Mouse (Mus musculus): ENCODE data around the gene 1700029I15Rik. TPM values are rescaled to one million over a fixed set of nuclear protein-coding genes. Genes with fewer than 3 reads are reported as not detected.

The 1700029I15Rik gene
- polyA plus RNA-seq, 1 experiment from 2014 or later, result 1.5 TPM

DNA sequence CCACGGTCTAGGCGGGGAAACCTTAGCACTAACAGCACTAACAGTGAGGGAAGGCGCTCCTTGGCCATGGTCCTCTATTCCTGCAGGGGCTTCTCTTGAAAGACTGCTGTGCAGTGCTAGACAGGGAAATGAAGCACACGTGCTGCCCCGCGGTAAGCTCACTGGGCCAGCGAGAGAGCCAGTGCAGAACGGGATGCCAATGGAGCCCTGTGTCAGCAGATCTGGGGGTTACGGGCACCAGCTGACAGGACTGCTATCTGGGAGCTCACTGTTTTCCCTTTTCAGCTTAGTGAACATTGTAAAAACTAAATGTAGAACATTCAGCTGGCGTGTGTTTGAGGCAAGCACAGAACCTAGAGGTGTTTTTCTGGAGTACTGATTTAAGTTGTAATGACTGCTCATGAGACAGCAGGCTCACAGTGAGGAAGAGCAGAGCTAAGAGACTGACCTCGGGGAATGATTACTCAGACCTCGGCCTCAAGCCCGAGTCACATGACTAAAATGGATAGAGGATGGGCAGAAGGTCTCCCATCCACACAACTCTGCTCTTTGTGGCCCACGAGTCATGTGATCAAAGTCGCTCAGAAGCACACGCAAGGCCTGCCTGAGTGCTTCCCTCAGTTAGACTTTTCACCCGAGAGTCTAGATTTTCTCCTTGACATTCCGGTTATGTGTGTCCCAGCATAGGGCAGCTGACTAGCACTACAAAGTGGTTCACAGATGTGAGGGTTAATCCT lies 26.1 kb downstream of the 1700029I15Rik start:
- no peak overlapping the region for H3K4me3 ChIP-seq (ENCODE audit: control insufficient read depth in 1 of 2, insufficient read depth in 1 of 2, low read depth in 1 of 2, low read length in 2 of 2)
- no peak overlapping the region for H3K4me2 ChIP-seq (ENCODE audit: low read length)
- H3K4me1 ChIP-seq (ENCODE audit: control insufficient read depth in 2 of 2, insufficient read depth in 2 of 2, low read length in 2 of 2), result no peaks in the 10 kb centered on the region
- no peak overlapping the region for H3K27ac ChIP-seq (replicated peaks in 1 of 2; ENCODE audit: control insufficient read depth in 1 of 2, insufficient read depth in 1 of 2, low read depth in 2 of 2, low read length in 2 of 2)
- no peaks in the 10 kb centered on the region for H3K27me3 ChIP-seq (ENCODE audit: control insufficient read depth, insufficient read depth, low read length)
- no peak overlapping the region for H3K9ac ChIP-seq (ENCODE audit: low read length)
- peaks cover 89% of the 10 kb centered on the region for H3K36me3 ChIP-seq (ENCODE audit: control insufficient read depth, insufficient read depth, low read length)
- 87% methylated on average over 18 of the region's 18 CpGs for WGBS
- H3K9me3 ChIP-seq (ENCODE audit: control insufficient read depth, low read length), result no peaks in the 10 kb centered on the region
- no peak for ATAC-seq (ENCODE audit: insufficient number of reproducible peaks, insufficient read depth, low FRiP score, low read depth)

DNA sequence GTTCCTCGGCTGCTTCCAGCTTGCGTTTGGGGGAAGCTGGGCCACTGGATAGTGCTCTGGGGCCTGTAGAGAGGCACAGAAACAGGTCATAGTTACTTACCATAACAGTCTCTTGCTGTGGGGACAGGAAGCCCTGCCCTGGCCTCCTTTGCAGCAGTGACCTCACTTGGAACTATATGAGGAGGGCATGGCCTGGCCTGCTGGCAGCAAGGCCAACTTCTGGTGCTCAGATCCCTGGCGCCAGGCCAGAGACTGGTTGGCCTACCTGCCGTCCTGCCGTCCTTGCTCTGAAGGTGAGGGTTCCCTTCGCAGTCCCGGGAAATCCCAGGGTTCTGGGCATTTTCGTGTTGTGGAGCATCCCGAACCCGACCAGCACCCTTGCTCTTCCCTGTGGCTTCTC lies 29.4 kb downstream of the 1700029I15Rik start:
- WGBS, result 89% methylated on average over 10 of the region's 10 CpGs
- H3K36me3 ChIP-seq (ENCODE audit: control insufficient read depth, insufficient read depth, low read length), result peaks cover 99% of the 10 kb centered on the region
- H3K4me1 ChIP-seq (ENCODE audit: control insufficient read depth in 2 of 2, insufficient read depth in 2 of 2, low read length in 2 of 2), result no peaks in the 10 kb centered on the region
- no peak overlapping the region for H3K4me3 ChIP-seq (ENCODE audit: control insufficient read depth in 1 of 2, insufficient read depth in 1 of 2, low read depth in 1 of 2, low read length in 2 of 2)
- ATAC-seq (ENCODE audit: insufficient number of reproducible peaks, insufficient read depth, low FRiP score, low read depth), result no peak
- H3K27ac ChIP-seq (replicated peaks in 1 of 2; ENCODE audit: control insufficient read depth in 1 of 2, insufficient read depth in 1 of 2, low read depth in 2 of 2, low read length in 2 of 2), result no peak overlapping the region
- no peaks in the 10 kb centered on the region for H3K27me3 ChIP-seq (ENCODE audit: control insufficient read depth, insufficient read depth, low read length)
- no peaks in the 10 kb centered on the region for H3K9me3 ChIP-seq (ENCODE audit: control insufficient read depth, low read length)
- no peak overlapping the region for H3K9ac ChIP-seq (ENCODE audit: low read length)
- no peak overlapping the region for H3K4me2 ChIP-seq (ENCODE audit: low read length)

DNA sequence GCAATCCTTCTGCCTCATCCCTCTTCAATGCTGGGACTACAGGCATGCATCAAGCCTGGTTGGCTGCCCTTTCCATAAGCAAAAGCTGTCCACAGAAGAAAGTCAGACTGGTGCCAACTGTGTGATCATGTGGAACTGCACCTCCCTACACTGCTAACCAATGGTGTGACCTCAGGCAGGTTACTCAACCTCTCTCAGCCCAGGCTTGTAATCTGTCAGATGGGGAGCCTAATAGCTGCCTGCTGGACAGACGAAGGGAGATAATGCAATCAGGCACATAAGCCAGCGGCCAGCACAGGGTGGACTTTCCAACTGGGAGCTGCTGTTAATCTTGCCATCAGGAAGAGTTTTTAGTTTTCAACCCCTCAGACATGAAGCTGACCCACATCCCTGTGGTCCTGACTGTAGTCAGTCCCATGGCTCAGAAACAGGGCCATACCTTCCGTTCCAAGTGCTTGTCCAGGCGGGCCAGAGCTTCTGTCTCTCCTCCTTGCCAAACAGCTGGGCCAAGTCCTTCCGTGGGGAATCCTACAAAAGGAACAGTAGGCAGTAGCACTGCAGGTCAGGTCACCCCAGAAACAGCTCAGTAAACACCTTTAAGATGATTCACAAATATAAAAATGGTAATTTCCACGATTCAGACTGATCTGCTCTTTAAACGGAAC lies 39.5 kb downstream of the 1700029I15Rik start:
- Histone ChIP-seq H3K27ac (replicated peaks in 1 of 2; ENCODE audit: control insufficient read depth in 1 of 2, insufficient read depth in 1 of 2, low read depth in 2 of 2, low read length in 2 of 2) (no peak overlapping the region), H3K9me3 (ENCODE audit: control insufficient read depth, low read length) (no peaks in the 10 kb centered on the region), H3K27me3 (ENCODE audit: control insufficient read depth, insufficient read depth, low read length) (no peaks in the 10 kb centered on the region), H3K4me2 (ENCODE audit: low read length) (no peak overlapping the region), H3K9ac (ENCODE audit: low read length) (no peak overlapping the region), H3K36me3 (ENCODE audit: control insufficient read depth, insufficient read depth, low read length) (peaks cover 64% of the 10 kb centered on the region), H3K4me3 (ENCODE audit: control insufficient read depth in 1 of 2, insufficient read depth in 1 of 2, low read depth in 1 of 2, low read length in 2 of 2) (no peak overlapping the region), H3K4me1 (ENCODE audit: control insufficient read depth in 2 of 2, insufficient read depth in 2 of 2, low read length in 2 of 2) (peaks cover 26 to 35% of the 10 kb centered on the region in 2 experiments)
- whole genome bisulfite sequencing, result 89% methylated on average over 7 of the region's 7 CpGs
- ATAC-seq (ENCODE audit: insufficient number of reproducible peaks, insufficient read depth, low FRiP score, low read depth), result no peak

DNA sequence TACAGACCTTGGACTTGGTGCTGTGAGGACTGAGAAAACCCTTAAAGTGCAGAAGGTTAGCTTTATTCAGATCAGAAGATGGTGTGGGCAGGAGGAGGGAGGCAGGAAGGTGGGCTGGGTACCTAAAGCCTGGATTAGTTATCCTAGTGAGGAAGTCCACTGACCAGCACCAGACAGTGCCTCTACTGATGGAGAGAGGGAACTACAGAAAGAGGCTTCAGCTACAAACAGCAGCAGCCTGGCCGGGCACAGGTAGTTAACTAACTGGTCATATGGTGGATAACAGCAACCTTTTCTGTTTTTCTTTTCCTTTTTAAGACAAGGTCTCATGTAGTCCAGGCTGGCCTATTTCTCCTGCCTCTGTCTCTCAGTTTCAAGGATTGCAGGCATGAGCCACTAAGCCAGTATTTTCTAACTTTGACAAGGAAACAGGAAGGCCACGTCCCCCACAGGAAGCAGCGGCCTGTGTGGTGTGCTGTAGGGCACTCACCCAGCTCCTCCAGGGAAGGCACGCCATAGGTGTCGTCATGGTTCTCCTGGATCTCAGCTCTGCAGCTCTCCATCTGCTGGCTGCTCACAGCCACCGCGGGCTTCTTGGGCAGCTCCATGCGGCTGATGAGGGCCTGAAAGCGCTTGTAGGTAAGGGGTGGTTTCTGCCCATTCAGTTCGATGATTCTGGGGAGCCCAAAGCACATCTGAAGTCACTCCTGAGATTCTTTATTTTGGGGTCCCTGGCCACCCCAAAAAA lies 40.2 kb downstream of the 1700029I15Rik start:
- ATAC-seq (ENCODE audit: insufficient number of reproducible peaks, insufficient read depth, low FRiP score, low read depth), result no peak
- H3K36me3 ChIP-seq (ENCODE audit: control insufficient read depth, insufficient read depth, low read length), result peaks cover 58% of the 10 kb centered on the region
- H3K9ac ChIP-seq (ENCODE audit: low read length), result no peak overlapping the region
- H3K27me3 ChIP-seq (ENCODE audit: control insufficient read depth, insufficient read depth, low read length), result no peaks in the 10 kb centered on the region
- H3K4me3 ChIP-seq (ENCODE audit: control insufficient read depth in 1 of 2, insufficient read depth in 1 of 2, low read depth in 1 of 2, low read length in 2 of 2), result no peak overlapping the region
- 63% methylated on average over 10 of the region's 10 CpGs for WGBS
- no peaks in the 10 kb centered on the region for H3K9me3 ChIP-seq (ENCODE audit: control insufficient read depth, low read length)
- no peak overlapping the region for H3K4me2 ChIP-seq (ENCODE audit: low read length)
- peaks cover 26 to 41% of the 10 kb centered on the region in 2 experiments for H3K4me1 ChIP-seq (ENCODE audit: control insufficient read depth in 2 of 2, insufficient read depth in 2 of 2, low read length in 2 of 2)
- H3K27ac ChIP-seq (replicated peaks in 1 of 2; ENCODE audit: control insufficient read depth in 1 of 2, insufficient read depth in 1 of 2, low read depth in 2 of 2, low read length in 2 of 2), result peak overlapping the region in 1 of 2 experiments; percentile 90; a peak in 2 of 4 replicates

DNA sequence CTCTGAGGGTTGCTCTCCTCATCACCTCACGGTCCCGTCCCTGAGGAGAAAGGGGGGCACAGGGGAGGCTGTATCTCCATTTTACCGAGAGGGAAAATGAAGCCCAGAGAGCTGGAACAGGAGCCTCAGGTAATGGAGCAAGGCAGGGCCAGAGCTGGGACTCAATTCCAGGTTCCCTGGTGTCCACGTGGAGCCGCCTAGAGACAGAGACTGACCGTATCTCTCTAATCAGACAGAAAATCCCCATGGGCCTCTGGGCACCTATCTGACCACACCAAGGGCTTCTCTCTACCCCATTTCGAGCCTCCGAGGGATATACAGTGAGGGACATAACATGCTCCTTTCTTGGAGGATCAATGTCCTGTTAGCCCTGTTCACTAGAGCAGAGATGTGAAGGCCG lies 40.8 kb downstream of the 1700029I15Rik start:
- Histone ChIP-seq H3K4me3 (ENCODE audit: control insufficient read depth in 1 of 2, insufficient read depth in 1 of 2, low read depth in 1 of 2, low read length in 2 of 2) (no peak overlapping the region), H3K9ac (ENCODE audit: low read length) (peak overlapping the region; percentile 47; the same call in 1 of the 2 replicates), H3K27ac (replicated peaks in 1 of 2; ENCODE audit: control insufficient read depth in 1 of 2, insufficient read depth in 1 of 2, low read depth in 2 of 2, low read length in 2 of 2) (peak overlapping the region; percentile 46 to 90), H3K27me3 (ENCODE audit: control insufficient read depth, insufficient read depth, low read length) (no peaks in the 10 kb centered on the region), H3K4me2 (ENCODE audit: low read length) (0 out of 2 replicates have a peak overlapping the region, but pooled peaks have one; percentile 2), H3K9me3 (ENCODE audit: control insufficient read depth, low read length) (no peaks in the 10 kb centered on the region), H3K36me3 (ENCODE audit: control insufficient read depth, insufficient read depth, low read length) (peaks cover 52% of the 10 kb centered on the region), H3K4me1 (ENCODE audit: control insufficient read depth in 2 of 2, insufficient read depth in 2 of 2, low read length in 2 of 2) (peaks cover 32 to 47% of the 10 kb centered on the region in 2 experiments)
- 95% methylated on average over 9 of the region's 9 CpGs for WGBS
- ATAC-seq (ENCODE audit: insufficient number of reproducible peaks, insufficient read depth, low FRiP score, low read depth), result no peak

DNA sequence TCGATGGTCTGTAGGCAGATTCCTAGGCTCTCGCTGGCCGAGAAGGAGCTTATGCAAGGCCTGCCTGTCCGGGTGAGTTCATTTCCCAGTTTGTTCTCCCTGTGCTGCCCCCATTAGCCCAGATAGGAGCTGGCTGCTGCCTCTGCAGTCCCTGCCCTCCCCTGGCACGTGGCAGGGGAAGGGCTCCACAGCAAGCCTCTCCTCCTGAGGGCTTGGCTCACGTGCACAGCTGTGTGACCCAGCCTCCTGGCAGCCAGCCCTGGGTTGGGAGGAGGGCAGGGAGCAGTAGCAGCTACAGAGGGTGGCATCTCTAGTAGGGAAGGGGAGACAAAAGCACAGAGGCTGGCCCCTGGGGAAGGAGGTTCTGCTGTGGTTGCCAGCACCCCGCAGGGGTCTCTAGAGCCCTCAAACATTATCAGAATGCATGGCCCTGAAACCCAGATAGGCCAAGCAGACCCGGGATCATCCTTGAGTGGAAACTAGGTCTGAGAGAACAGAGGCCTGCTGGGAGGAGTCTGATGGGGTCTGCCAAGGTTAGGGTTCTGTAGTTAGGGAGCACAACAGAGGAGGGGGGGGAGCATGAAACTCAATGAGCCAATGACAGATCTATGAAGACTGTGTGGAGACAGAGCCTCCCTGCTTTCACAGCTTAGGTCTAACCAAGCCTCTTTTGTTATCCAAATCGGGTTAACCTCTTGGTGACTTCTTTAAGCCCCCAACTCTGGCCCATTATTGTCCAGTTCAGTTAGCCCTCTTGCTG lies 41.5 kb downstream of the 1700029I15Rik start:
- no peak overlapping the region for H3K4me3 ChIP-seq (ENCODE audit: control insufficient read depth in 1 of 2, insufficient read depth in 1 of 2, low read depth in 1 of 2, low read length in 2 of 2)
- H3K36me3 ChIP-seq (ENCODE audit: control insufficient read depth, insufficient read depth, low read length), result peaks cover 46% of the 10 kb centered on the region
- 44% methylated on average over 9 of the region's 9 CpGs for WGBS
- H3K27ac ChIP-seq (replicated peaks in 1 of 2; ENCODE audit: control insufficient read depth in 1 of 2, insufficient read depth in 1 of 2, low read depth in 2 of 2, low read length in 2 of 2), result peak overlapping the region; percentile 90 to 95
- no peaks in the 10 kb centered on the region for H3K9me3 ChIP-seq (ENCODE audit: control insufficient read depth, low read length)
- peaks cover 34 to 54% of the 10 kb centered on the region in 2 experiments for H3K4me1 ChIP-seq (ENCODE audit: control insufficient read depth in 2 of 2, insufficient read depth in 2 of 2, low read length in 2 of 2)
- H3K4me2 ChIP-seq (ENCODE audit: low read length), result peak overlapping the region; percentile 2; the same call in 1 of the 2 replicates
- peak; percentile 78 for ATAC-seq (ENCODE audit: insufficient number of reproducible peaks, insufficient read depth, low FRiP score, low read depth)
- H3K9ac ChIP-seq (ENCODE audit: low read length), result peak overlapping the region; percentile 47; the same call in 1 of the 2 replicates
- H3K27me3 ChIP-seq (ENCODE audit: control insufficient read depth, insufficient read depth, low read length), result no peaks in the 10 kb centered on the region

All from heart, embryonic 14.5 days (tissue).